Mouse (Mus musculus) kidney, adult 2 months (tissue): ENCODE measurements around the gene Lrpprc. TPM values are rescaled to one million over a fixed set of nuclear protein-coding genes. Genes with fewer than 3 reads are reported as not detected.

Experiments used
- DNase-seq: peaks from one replicate; pipeline ENCODE4 v3.0.0; 2021
- H3K27ac ChIP-seq: fragments of 200-500 bp; 2 replicates; pipeline ENCODE4 v1.5.1; 2012; ENCODE audit warnings: low read depth, low read length, control low read depth, inconsistent platforms; ENCODE audit not compliant: insufficient read depth
- H3K27me3 ChIP-seq: fragments of 200-500 bp; replicated peaks from 2 replicates; pipeline ENCODE4 v1.6.1; 2012; ENCODE audit warnings: mild to moderate bottlenecking, moderate library complexity, low read length, inconsistent platforms; ENCODE audit not compliant: control insufficient read depth, insufficient read depth
- H3K36me3 ChIP-seq: fragments of 200-500 bp; 2 replicates; pipeline ENCODE4 v1.6.1; 2012; ENCODE audit warnings: mild to moderate bottlenecking, moderate library complexity, low read length, inconsistent platforms; ENCODE audit not compliant: control insufficient read depth, insufficient read depth
- H3K4me1 ChIP-seq: fragments of 200-500 bp; 2 replicates; pipeline ENCODE4 v1.6.1; 2011; ENCODE audit warnings: low read length; ENCODE audit not compliant: control insufficient read depth, insufficient read depth
- H3K4me3 ChIP-seq: fragments of 200-500 bp; 2 replicates; pipeline ENCODE4 v1.5.1; 2011; ENCODE audit warnings: mild to moderate bottlenecking, low read depth, low read length, control low read depth; ENCODE audit not compliant: insufficient read depth
- CTCF ChIP-seq: fragments of 200-500 bp; conservative IDR thresholded peaks from 2 replicates; pipeline ENCODE4 v1.5.1; 2011; ENCODE audit warnings: low read depth, mild to moderate bottlenecking, control low read depth, low read length, moderate library complexity, mixed read lengths; ENCODE audit not compliant: insufficient read depth, insufficient read length
- POLR2A ChIP-seq: fragments of 200-500 bp; IDR thresholded peaks from one replicate; pipeline ENCODE4 v1.6.1; 2011; ENCODE audit warnings: low read depth, low read length, control low read depth
- WGBS: fragments of 180-500 bp; shearing (Covaris S2); methylation state at CpG from one replicate; pipeline ENCODE4 v1.1.7; 2018; 5-methylcytosine and 5-hydroxymethylcytosine counted together
- polyA plus RNA-seq: library from polyadenylated mRNA; depleted of rRNA; stranded (reverse); fragments of >200 nt; gene quantifications from 2 replicates; pipeline ENCODE4 v1.2.3, GENCODE M21; 2012; rRNA removed

Gene Lrpprc
- polyA plus RNA-seq = 18.7 and 25.3 TPM in 2 replicates

GRCm38 (mm10) chr17:84790447-84791098, at the start of gene Lrpprc:
TSS of gene Lrpprc (minus strand) at chr17:84790789.
- Histone ChIP-seq H3K4me1 (peaks cover 6% of the 10 kb centered on the region; the same call in 1 of the 2 replicates), H3K36me3 (no peaks in the 10 kb centered on the region), H3K27me3 (no peaks in the 10 kb centered on the region), H3K27ac (peak within 1 kb of the TSS; percentile 98), H3K4me3 (peak within 1 kb of the TSS; percentile 91)
- DNase-seq = peak; percentile 97
- 0 out of 2 replicates have a peak, but pooled peaks have one; percentile 4 for TF ChIP-seq CTCF
- TF ChIP-seq POLR2A = peak; percentile 60
- under 1% methylated on average over 51 of the region's 51 CpGs for WGBS

- Histone ChIP-seq H3K4me3 (no peak overlapping the region), H3K36me3 (no peaks in the 10 kb centered on the region), H3K4me1 (no peaks in the 10 kb centered on the region), H3K27me3 (no peaks in the 10 kb centered on the region), H3K27ac (no peak overlapping the region)
- TF ChIP-seq POLR2A = no peak
- TF ChIP-seq CTCF = peak; percentile 99; the same call in 1 of the 2 replicates
- DNase-seq = peak; percentile 82
- WGBS = 0% methylated on average over 3 of the region's 3 CpGs
Observed at GRCm38 (mm10) chr17:84837780-84838179, 47.2 kb upstream of the Lrpprc start.

- Histone ChIP-seq H3K27ac (no peak overlapping the region), H3K4me1 (no peaks in the 10 kb centered on the region), H3K4me3 (no peak overlapping the region), H3K27me3 (no peaks in the 10 kb centered on the region), H3K36me3 (no peaks in the 10 kb centered on the region)
- no peak for TF ChIP-seq CTCF
- TF ChIP-seq POLR2A = no peak
- no peak for DNase-seq
- WGBS = 79% methylated on average over 9 of the region's 9 CpGs
Observed at GRCm38 (mm10) chr17:84835249-84835648, 44.7 kb upstream of the Lrpprc start.

- TF ChIP-seq CTCF = no peak
- TF ChIP-seq POLR2A = no peak
- H3K4me3 ChIP-seq = no peak overlapping the region
- H3K27ac ChIP-seq = no peak overlapping the region
- DNase-seq = no peak
- no peaks in the 10 kb centered on the region for H3K4me1 ChIP-seq
- no peaks in the 10 kb centered on the region for H3K27me3 ChIP-seq
- H3K36me3 ChIP-seq = no peaks in the 10 kb centered on the region
- 67% methylated on average over 8 of the region's 8 CpGs for WGBS
Observed at GRCm38 (mm10) chr17:84832346-84832745, 41.8 kb upstream of the Lrpprc start.

- 90% methylated on average over 6 of the region's 6 CpGs for WGBS
- no peak overlapping the region for H3K4me3 ChIP-seq
- no peaks in the 10 kb centered on the region for H3K36me3 ChIP-seq
- DNase-seq = no peak
- no peak overlapping the region for H3K27ac ChIP-seq
- no peaks in the 10 kb centered on the region for H3K27me3 ChIP-seq
- TF ChIP-seq CTCF (no peak), POLR2A (no peak)
- H3K4me1 ChIP-seq = no peaks in the 10 kb centered on the region
Observed at GRCm38 (mm10) chr17:84828301-84828700, 37.7 kb upstream of the Lrpprc start.

- H3K4me1 ChIP-seq = no peaks in the 10 kb centered on the region; the same call in 1 of the 2 replicates
- H3K27me3 ChIP-seq = no peaks in the 10 kb centered on the region
- no peak overlapping the region for H3K27ac ChIP-seq
- peak; percentile 55 for DNase-seq
- no peak overlapping the region for H3K4me3 ChIP-seq
- 4% methylated on average over 4 of the region's 4 CpGs for WGBS
- no peak for TF ChIP-seq POLR2A
- no peaks in the 10 kb centered on the region for H3K36me3 ChIP-seq
Observed at GRCm38 (mm10) chr17:84820603-84821002, 30.0 kb upstream of the Lrpprc start.

GRCm38 (mm10) chr17:84818390-84818789, 27.8 kb upstream of the Lrpprc start:
- DNase-seq = no peak
- Histone ChIP-seq H3K4me3 (no peak overlapping the region), H3K27ac (no peak overlapping the region), H3K36me3 (no peaks in the 10 kb centered on the region), H3K27me3 (no peaks in the 10 kb centered on the region; the same call in 1 of the 2 replicates), H3K4me1 (no peaks in the 10 kb centered on the region; the same call in 1 of the 2 replicates)
- 87% methylated on average over 5 of the region's 5 CpGs for WGBS
- no peak for TF ChIP-seq CTCF
